Mouse (Mus musculus) liver, adult (tissue): ENCODE measurements around the gene Sdr39u1.

Experiments used
- GATA4 ChIP-seq: IDR thresholded peaks from 2 replicates; pipeline ENCODE4 v1.6.1; 2014; ENCODE audit warnings: mild to moderate bottlenecking, low read length; ENCODE audit not compliant: insufficient replicate concordance

Gene Sdr39u1

GRCm38 (mm10) chr14:55852646-55853551, 47.2 kb downstream of the Sdr39u1 start:
- no peak for TF ChIP-seq GATA4

- TF ChIP-seq GATA4, result no peak
These were observed 49.2 kb downstream of the Sdr39u1 start for GRCm38 (mm10) chr14:55850885-55851284.
